Mouse (Mus musculus) thymus, adult 2 months (tissue): ENCODE results near the gene Galnt17.

ENCODE experiments used
- CTCF ChIP-seq: fragments of 200-500 bp; IDR thresholded peaks from 2 replicates; pipeline ENCODE4 v1.5.1; 2012; ENCODE audit warnings: mild to moderate bottlenecking, control low read depth, low read length, moderate library complexity, borderline replicate concordance; ENCODE audit not compliant: control insufficient read depth, poor library complexity, insufficient read depth; ENCODE audit errors: extremely low read depth
- POLR2A ChIP-seq: fragments of 200-500 bp; IDR thresholded peaks from 2 replicates; pipeline ENCODE4 v1.6.1; 2012; ENCODE audit warnings: mild to moderate bottlenecking, low read length, control low read depth, moderate library complexity; ENCODE audit not compliant: control insufficient read depth, poor library complexity, insufficient read depth; ENCODE audit errors: extremely low read depth

DNA sequence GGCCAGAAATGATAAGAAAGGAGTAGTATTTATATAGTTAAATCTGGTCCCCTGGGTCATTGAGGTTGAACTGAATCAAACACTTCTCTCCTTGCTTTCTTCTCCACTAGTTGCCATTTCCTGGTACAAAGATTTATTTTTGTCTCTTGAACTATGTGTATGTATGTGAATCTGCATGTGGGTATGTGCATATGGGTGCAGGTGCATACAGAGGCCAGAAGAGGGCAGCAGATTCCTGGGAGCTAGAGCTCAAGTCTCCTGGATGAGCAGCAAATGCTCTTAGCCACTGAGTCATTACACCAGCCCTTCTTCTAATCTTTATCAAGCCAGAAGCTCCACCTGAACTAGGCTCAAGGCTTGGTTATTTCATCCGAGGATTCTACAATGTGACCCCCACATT is 201.1 kb downstream of the Galnt17 start:
- no peak for TF ChIP-seq POLR2A
- no peak for TF ChIP-seq CTCF
